Mouse (Mus musculus) CD4-positive, CD25-positive, alpha-beta regulatory T cell, adult 2 months (primary cell): Measurements from ENCODE around the gene Nrp1.
A peak's percentile ranks its signal among the peaks of the same experiment; 100 is the strongest.

ENCODE experiments used
- DNase-seq: peaks from one replicate; pipeline ENCODE4 v3.0.0-alpha.2; 2012; ENCODE audit warnings: low read depth, low spot score

The Nrp1 gene

DNA sequence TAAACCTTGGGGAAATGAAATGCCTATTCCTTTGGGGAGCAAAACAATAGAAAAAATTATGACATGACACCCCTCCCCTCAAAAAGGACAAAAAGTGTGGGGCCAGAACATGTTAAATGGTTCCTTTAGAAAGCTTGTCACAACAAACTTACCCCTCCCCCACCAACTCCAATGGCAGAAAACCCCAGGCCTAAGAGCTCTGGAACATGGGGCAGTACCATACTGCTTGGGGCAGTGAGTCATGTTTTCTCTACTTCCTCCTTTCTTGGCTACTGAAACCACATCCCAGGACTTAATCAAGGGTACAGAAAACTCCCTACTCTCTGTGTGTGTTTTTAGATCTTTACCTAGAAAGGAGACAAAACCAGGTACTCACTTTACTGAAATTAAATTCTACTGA is 147.5 kb downstream of the Nrp1 start:
- DNase-seq = peak; percentile 51

DNA sequence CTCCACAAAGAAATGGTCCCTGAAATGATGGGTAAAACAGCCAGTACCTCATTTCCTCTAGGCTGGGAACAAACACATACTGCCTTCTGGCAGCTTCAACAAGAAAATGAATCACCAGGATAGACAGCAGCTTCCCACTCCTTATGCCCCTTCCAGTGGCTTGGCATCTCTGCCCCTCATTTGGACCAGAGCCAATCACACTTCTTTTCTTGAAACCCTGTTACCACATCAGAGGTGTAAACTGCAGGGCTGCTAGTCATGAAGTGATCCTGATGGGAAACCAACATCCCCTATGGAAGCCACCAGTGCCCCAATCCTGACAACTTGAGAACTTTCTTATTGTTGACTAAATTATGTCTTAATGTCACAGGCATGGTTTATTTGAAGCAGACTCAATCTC is 150.3 kb downstream of the Nrp1 start:
- DNase-seq = no peak

DNA sequence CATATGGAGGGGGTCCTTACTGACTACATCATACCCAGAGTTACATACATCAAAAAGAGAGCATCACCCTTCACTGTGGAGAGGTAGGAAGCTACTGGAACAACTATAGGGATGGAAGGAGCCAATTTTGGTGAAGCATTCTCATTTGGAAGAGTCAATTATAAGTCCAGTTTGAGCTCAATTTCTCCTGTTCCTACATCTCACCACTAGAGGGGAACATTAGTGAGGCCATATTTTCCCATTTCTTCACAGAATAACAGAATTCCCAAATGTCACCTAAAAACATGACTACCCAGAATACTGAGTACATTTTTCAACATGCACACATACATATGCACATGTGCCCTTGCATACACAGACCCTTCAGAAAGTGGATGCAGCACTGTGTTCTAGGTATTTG is 152.6 kb downstream of the Nrp1 start:
- no peak for DNase-seq

DNA sequence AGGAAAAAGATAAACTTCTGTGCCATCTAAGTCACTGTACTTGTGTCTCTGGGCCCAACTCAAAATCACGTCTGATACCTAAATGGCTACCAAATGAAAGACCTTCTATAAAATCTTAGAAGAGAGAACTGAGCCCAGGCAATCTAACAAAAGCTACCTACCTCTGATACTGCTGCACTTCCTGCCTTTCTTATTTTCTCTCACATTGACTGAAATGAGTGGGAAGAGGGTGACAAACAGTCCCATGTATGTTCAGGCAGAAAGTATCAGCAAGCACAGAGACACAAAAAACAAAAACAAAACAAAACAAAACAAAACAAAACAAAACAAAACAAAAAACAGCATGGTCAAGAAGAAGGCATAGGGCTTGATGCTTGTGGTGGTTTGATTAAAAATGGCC is 153.3 kb downstream of the Nrp1 start:
- no peak for DNase-seq

DNA sequence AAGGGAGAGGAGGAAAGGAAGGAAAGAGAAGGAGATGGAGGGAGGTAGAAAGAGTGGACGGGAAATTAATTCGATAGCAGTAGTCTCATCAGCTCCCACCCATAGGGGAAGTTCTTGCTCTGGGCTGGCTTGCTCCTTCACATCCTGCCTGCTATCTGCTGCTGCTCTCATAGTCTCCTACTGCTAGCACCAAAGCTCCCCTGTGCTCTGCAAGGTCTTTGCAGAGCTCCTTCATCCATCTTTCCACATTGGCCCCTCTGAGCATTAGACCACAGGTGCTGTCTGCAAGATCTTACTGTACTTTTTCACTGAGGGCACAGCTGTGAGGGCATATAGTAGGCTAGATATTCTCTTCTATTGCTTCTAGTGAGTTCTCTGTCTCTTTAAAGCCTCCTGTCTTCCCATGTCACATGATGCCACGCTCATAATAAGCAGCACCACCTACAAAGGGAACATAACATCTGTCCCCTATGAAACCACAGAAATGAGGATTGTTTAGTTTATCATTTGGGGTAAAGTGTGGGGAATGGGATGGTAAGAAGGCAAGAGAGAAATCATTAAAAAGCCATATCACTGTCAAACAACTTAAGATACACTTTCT is 158.5 kb downstream of the Nrp1 start:
- peak; percentile 42 for DNase-seq

DNA sequence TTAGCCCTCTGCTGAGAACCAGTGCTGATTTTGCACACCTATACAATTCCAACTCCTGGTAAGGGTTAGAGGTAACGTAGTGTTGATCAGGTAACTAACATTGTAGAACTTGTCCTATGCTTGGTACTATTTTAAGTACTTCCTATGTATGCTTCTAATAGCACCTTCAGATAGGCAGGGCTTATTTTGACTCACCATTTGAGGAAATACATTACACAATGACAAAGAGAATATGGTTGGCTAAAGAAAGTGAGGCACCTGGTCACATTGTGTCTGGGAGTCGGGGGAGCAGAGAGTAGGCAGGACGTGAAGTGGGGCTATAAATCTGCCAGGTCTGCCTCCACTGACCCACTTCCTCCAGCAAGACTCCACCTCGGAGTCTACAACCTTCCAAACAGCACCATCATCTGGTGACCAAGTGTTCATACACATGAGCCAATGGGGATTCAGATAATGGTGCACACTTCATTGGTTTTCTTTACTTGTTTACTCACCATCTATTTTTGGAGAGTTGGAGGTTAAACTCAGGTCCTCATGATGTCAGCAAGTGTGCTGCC is 159.2 kb downstream of the Nrp1 start:
- DNase-seq = peak; percentile 65

DNA sequence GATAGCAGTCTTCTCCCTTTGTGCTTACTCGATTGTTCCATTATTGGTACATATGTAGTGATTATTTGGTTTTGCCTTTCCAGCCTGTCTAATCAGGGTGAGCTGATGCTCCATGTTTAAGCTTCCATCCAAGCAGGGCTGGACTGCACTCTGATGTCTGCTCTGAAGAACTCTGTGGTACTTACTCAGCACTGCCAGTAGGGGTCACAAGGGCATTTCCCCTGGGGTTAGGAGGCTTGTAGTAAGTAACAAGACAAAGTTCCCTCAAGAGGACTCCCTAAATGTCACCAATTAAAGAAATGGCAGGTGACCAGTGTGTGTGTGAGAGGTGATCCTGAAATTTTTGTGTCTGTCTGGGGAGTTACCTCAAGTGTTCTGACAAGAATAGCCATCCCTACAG is 161.0 kb downstream of the Nrp1 start:
- DNase-seq = peak; percentile 80

DNA sequence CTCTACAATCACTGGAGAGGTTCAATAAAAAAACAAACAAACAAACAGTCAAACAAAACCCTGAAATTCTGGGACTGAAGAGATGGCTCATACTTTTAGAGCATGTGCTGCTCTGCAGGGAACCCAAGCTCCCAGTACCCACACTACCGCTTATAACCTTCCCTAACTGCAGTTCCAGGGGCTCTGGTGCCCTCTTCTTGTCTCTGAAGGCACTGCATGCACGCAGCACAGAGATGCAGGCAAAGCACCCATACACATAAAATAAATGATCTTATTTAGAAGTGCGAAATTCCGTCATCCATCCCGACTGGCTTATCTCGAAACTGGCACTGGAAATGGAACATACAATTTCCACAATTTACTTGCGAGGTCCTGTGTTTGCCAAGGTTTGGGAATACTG is 165.4 kb downstream of the Nrp1 start:
- DNase-seq = peak; percentile 57

DNA sequence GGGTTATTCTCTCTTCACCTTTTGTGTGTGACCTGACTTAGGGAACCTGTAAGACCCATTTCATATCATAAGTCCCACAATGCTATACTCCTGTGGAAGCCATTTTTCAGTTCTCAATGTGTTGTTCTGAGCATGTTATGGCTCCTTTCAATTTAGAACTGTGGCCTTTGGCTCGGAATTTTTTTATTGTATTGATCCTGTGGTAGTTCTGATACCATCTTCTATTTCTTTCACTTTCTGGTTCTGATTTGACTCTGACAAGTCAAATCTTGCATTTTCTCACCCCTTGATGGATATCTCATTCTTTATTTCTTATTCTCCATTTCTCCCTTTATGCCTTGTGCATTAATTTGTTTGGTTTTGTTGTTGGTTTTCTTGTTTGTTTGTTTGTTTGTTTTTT is 167.5 kb downstream of the Nrp1 start:
- no peak for DNase-seq

DNA sequence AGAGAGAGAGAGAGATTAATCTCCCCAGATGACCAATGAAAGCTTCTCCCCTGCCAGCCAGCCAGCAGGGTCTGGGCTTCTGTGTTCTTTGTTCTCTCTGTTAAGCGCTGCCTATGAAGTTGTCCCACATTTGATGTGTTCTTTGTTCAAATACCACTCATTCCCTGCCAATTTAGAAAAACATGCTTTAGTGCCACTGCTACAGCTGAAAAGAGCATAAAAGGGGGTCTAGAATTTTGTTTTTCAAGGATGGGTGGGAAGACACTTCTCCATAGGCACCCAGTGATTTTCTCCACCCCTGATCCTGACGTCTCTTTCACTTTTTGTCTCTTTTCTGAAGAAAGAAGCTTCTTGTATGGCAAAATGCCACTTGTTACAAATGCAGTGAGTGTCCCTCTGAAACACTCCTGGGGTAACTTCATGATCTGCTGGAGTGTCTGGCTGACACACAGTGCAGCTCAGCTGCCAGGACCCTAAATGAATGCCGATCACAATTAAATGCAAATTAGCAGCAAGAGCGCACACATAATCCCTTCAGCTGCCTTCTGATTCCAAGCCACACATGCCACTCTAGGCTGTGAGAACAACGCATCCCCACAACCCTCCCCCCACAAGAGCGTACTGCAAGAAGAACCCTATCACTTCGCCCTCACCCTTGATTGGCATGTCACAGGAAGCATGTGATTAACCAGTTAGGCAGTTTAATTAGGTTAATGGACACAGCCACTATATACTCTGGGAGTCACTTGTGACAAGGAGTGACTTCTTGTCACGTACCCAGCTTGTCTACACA is 170.4 kb downstream of the Nrp1 start:
- DNase-seq = peak; percentile 38

DNA sequence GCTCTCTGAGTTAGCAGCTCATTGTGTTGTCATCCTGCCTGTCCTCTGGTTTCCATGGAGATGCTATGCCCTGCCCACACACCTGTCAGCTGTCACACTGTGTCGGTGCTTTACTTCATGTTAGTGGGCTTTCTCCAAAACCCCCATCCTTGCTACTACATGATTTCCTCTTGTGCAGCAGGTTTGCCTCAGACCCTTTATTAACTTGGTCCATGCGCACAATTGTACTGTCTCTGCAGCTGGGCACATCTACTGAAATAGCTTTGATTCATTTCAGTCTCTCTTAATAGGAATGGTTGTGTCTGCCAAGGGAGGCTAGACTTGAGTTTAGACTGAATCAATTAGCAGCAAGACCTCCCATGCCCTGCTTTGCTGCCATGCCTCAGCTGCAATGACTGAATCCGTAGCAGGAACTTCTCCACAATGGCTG is 176.1 kb downstream of the Nrp1 start:
- DNase-seq = peak; percentile 69

DNA sequence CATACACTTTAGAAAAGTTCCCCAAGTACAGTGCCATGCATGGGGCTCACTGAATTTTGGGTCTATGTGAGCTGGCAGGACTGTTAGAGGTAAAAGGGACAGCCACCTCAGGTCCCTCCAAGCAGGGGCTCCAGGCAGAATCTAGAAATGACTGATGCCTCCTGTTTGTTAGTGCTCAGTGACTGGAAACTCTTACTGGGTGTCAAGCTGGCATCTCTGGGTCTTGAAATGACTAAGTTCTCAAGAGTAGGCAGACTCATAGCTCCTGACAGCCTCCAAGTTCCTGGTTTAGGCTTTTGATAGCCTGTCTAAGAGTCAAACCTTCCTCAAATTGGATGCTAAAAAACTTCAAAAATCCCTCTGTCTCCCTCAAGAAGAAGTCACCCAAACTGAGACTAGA is 177.3 kb downstream of the Nrp1 start:
- peak; percentile 53 for DNase-seq

DNA sequence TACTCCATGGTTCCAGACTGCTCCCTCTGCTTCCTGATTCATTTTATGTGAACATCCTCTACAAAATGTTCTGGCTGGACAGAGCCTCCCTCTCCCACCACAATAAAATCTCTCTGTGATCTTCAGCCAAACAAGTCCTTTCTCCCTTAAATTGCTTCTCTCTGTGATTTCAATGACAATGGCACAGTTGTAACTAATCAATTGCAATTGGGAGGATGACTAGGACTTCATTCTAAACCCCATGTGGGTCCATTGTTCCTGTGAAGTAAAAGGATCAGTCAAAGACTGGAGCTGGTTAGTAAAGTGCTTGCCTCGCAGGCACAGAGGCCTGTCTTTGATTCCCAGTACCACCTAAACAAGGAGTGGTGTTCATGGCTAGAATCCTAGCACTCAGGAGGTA is 180.0 kb downstream of the Nrp1 start:
- no peak for DNase-seq

DNA sequence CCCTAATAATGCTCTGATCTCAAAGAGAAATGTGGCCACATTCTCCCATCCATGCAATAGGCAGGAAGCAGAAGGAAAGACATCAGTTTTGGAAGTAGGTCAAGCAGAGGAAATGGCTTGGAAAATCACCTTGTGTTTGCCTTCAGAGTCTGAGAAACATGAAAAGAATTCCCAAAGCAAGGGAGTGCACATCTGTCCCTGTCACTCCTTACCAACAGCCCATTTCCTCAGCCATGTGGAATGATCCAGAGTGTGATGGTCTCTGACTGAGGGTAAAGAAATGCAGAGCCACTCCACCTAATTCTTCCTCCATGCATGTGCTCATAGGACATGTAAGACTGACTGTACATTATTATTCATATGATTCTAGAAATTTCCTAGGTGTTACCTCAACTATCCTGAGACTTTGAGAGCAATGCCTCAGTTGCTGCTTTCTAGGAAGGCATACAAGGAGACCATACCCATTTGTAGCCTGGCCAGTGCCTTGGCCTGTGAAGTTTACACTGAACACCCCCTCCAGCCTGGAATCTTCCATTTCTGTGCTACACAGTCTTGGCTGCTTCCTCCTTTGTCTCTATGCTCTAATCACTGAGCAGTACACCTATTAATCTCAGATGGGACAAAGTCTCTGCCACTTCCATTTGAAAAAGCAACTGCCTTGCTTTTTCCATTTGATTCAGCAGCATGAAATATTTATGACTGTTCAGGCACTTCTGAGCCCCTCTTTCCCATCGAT is 183.1 kb downstream of the Nrp1 start:
- DNase-seq = no peak

DNA sequence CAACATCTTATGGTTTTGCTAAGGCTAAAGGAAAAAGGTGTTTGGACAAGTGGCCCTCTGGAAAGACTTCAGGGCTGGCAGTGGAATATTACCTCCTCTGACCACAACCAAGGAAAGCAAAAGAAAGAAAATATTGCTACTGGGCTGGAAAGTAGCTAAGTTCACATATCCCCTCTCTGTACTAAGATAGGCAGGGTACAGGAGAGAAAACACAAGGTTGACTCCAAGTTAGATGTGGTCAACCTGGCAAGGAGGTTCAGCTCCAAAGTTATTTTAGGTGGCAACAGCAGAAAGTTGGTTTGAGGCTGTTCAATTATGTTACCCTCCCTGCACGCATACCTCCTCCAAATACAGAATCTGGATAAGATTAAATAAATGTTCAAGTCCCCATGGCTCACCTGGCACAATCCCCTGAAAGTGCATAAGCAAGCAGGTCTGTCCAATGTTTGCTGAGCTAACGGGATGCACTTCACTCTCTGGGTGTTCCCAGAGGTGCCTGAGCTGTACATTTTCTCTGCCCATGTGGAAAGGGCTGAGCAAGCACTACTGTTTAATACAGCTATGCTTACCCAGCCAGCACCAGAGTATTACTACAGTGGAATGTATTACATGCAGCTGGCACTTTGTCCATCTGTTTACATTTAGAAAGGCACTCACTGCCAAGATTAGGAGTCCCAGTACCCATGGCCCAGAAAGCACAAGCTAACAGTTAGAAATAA is 185.9 kb downstream of the Nrp1 start:
- DNase-seq = no peak

DNA sequence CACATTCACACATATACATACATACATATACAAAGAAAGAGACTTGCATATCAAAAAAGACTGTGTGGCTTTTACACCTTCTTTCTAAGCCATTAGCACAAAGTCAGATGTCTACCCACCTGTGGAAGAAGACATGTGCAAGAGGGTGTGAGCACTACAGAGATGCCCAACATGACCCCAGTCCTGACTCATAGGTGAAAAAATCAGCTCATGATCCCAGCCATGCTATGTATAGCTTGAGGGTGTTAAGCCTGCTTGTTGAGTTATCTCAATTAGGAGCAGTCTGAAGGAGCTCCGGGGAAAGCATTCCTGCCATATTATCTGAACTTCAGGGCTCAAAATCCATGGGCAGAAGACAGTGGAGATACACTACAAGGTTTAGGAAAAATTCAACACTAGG is 187.9 kb downstream of the Nrp1 start:
- no peak for DNase-seq

DNA sequence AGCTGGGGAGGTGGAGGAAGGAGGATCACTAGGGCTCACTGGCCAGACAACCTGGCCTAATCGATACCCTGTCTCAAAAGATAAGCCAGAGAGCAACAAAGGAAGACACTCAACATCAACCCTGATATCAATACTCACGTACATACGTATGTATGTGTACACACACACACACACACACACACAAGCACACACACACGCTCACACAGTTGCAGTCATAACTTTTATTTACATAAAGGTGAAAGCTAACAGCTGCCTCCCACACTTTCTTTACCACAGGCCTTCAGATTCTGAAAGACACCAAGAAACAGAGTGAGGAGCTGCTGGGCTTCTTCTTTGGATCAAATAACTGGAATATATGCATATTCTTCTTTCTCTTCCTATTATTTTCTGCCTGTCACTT is 189.0 kb downstream of the Nrp1 start:
- DNase-seq = peak; percentile 62

DNA sequence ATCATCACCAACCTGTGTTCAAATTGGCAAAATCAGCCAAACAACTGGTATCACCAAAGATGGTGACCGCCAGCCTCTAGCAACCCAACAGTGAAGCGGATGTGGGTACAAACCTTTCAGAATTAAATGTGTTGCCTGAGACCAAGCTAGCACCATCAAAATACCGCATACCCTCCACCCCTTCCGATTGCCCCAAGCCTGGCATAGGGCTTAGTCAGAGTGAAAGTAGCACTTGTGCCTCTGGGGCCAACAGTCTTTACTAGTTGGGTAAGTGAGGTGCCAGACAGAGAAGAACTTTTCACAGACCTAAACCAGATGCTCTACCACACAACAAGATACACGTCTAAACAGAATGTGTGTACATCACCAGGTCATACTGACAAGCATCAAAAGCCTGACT is 191.3 kb downstream of the Nrp1 start:
- peak; percentile 82 for DNase-seq

DNA sequence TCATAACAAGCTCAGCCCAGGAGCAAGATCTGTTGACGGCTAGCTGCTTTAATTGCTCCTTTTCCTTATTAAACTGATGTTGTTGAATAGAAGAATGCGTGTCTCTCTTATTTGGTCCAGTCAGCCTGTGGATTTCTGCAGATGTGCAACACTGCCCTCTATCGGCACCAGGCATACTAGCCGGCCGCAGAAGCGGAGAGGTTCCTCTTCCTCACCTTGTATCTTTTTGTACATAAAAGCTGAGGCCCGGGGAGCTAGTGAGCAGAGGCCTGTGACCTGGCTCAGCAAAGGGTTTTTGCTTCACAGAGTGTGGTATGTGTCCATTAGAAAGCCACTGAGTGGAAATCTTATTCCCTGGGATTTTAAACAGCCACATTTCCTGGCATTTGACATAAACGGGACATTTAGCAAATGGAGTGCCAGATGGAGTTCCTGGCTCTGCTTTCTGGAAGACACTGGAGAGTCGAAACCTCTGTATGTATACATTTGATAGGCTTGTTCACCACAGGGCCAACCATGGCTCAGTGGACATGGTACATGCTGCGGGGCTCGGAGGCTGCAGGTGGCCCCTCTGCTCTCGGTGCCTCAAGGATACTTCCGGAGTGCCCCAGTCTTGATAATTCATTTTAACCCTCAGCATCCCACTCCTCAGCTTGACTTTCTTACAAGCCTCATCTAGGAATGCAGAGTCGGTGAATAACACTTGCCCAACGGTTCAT is 193.2 kb downstream of the Nrp1 start:
- DNase-seq = peak; percentile 90
